Mouse (Mus musculus): Measurements from ENCODE around the gene Noct. TPM values are rescaled to one million over a fixed set of nuclear protein-coding genes. Genes with fewer than 3 reads are reported as not detected.
"Not testable (repeated sequence)": the region's sequence is repeated elsewhere in the genome, so short reads cannot be mapped to it uniquely, and the experiment has no call there.

Gene Noct
- polyA plus RNA-seq, 1 experiment from 2014 or later, result 11.4 TPM

- H3K9ac ChIP-seq (replicated peaks), result no peak overlapping the region
- 55% methylated on average over 7 of the region's 7 CpGs for WGBS (ENCODE audit: insufficient replicate concordance)
- DNase-seq, result peak; percentile 44
- TF ChIP-seq EP300 (IDR thresholded peaks at IDR 0.05; ENCODE audit: low read depth) (no peak), CTCF (IDR thresholded peaks at IDR 0.05; ENCODE audit: low read depth) (no peak)
- H3K4me1 ChIP-seq (ENCODE audit: insufficient read depth), result no peaks in the 10 kb centered on the region
- H3K27me3 ChIP-seq (ENCODE audit: insufficient read depth, low read length), result no peaks in the 10 kb centered on the region
- no peaks in the 10 kb centered on the region for H3K36me3 ChIP-seq (replicated peaks; ENCODE audit: insufficient read depth, low read length)
- H3K9me3 ChIP-seq (ENCODE audit: low read length), result no peaks in the 10 kb centered on the region
- H3K4me2 ChIP-seq (ENCODE audit: low read depth, low read length), result no peak overlapping the region
- peak overlapping the region; percentile 66 for H3K27ac ChIP-seq (ENCODE audit: low read depth)
- peak; percentile 77 for ATAC-seq
- H3K4me3 ChIP-seq (ENCODE audit: low read depth, low read length), result no peak overlapping the region
Measured at GRCm38 (mm10) chr3:51209503-51210314, 14.5 kb upstream of the Noct start.

- no peak overlapping the region for H3K9ac ChIP-seq (replicated peaks)
- H3K4me3 ChIP-seq (ENCODE audit: low read depth, low read length), result no peak overlapping the region
- H3K4me2 ChIP-seq (ENCODE audit: low read depth, low read length), result peak overlapping the region; percentile 33
- no peak for TF ChIP-seq CTCF (IDR thresholded peaks at IDR 0.05; ENCODE audit: low read depth)
- no peak for TF ChIP-seq EP300 (IDR thresholded peaks at IDR 0.05; ENCODE audit: low read depth)
- 87% methylated on average over 3 of the region's 3 CpGs for WGBS (ENCODE audit: insufficient replicate concordance)
- H3K4me1 ChIP-seq (ENCODE audit: insufficient read depth), result no peaks in the 10 kb centered on the region
- peak overlapping the region; percentile 66 for H3K27ac ChIP-seq (ENCODE audit: low read depth)
- DNase-seq (no peak), ATAC-seq (no peak)
- H3K9me3 ChIP-seq (ENCODE audit: low read length), result no peaks in the 10 kb centered on the region
- H3K36me3 ChIP-seq (replicated peaks; ENCODE audit: insufficient read depth, low read length), result no peaks in the 10 kb centered on the region
- H3K27me3 ChIP-seq (ENCODE audit: insufficient read depth, low read length), result no peaks in the 10 kb centered on the region
Measured at GRCm38 (mm10) chr3:51210485-51210884, 13.8 kb upstream of the Noct start.

- Histone ChIP-seq H3K27ac (ENCODE audit: low read depth) (no peak overlapping the region), H3K27me3 (ENCODE audit: insufficient read depth, low read length) (no peaks in the 10 kb centered on the region), H3K36me3 (replicated peaks; ENCODE audit: insufficient read depth, low read length) (no peaks in the 10 kb centered on the region), H3K9ac (replicated peaks) (no peak overlapping the region), H3K4me2 (ENCODE audit: low read depth, low read length) (no peak overlapping the region), H3K4me1 (ENCODE audit: insufficient read depth) (no peaks in the 10 kb centered on the region), H3K9me3 (ENCODE audit: low read length) (no peaks in the 10 kb centered on the region), H3K4me3 (ENCODE audit: low read depth, low read length) (no peak overlapping the region)
- ATAC-seq (no peak), DNase-seq (no peak)
- no peak for TF ChIP-seq CTCF (IDR thresholded peaks at IDR 0.05; ENCODE audit: low read depth)
- TF ChIP-seq EP300 (IDR thresholded peaks at IDR 0.05; ENCODE audit: low read depth), result no peak
- WGBS (ENCODE audit: insufficient replicate concordance), result 87% methylated on average over 3 of the region's 3 CpGs
Measured at GRCm38 (mm10) chr3:51213111-51213510, 11.1 kb upstream of the Noct start.

GRCm38 (mm10) chr3:51215681-51216080, 8.6 kb upstream of the Noct start:
- 74% methylated on average over 6 of the region's 6 CpGs for WGBS (ENCODE audit: insufficient replicate concordance)
- H3K27ac ChIP-seq (ENCODE audit: low read depth), result 0 out of 2 replicates have a peak overlapping the region, but pooled peaks have one; percentile 3

GRCm38 (mm10) chr3:51216351-51216750, 7.9 kb upstream of the Noct start:
- H3K27me3 ChIP-seq (ENCODE audit: insufficient read depth, low read length); H3K9ac ChIP-seq (replicated peaks); H3K27ac ChIP-seq (ENCODE audit: low read depth); H3K4me1 ChIP-seq (ENCODE audit: insufficient read depth); H3K9me3 ChIP-seq (ENCODE audit: low read length); DNase-seq; H3K36me3 ChIP-seq (replicated peaks; ENCODE audit: insufficient read depth, low read length); ATAC-seq; H3K4me2 ChIP-seq (ENCODE audit: low read depth, low read length); H3K4me3 ChIP-seq (ENCODE audit: low read depth, low read length): not testable (repeated sequence)
- WGBS (ENCODE audit: insufficient replicate concordance), result 76% methylated on average over 5 of the region's 10 CpGs

More at GRCm38 (mm10) chr3:51215681-51216080, 8.6 kb upstream of the Noct start:
- Histone ChIP-seq H3K36me3 (replicated peaks; ENCODE audit: insufficient read depth, low read length) (no peaks in the 10 kb centered on the region), H3K27me3 (ENCODE audit: insufficient read depth, low read length) (no peaks in the 10 kb centered on the region), H3K4me3 (ENCODE audit: low read depth, low read length) (no peak overlapping the region), H3K9me3 (ENCODE audit: low read length) (no peaks in the 10 kb centered on the region), H3K9ac (replicated peaks) (no peak overlapping the region), H3K4me1 (ENCODE audit: insufficient read depth) (no peaks in the 10 kb centered on the region), H3K4me2 (ENCODE audit: low read depth, low read length) (no peak overlapping the region)
- DNase-seq (no peak), ATAC-seq (no peak)
- TF ChIP-seq CTCF (IDR thresholded peaks at IDR 0.05; ENCODE audit: low read depth), result no peak
- no peak for TF ChIP-seq EP300 (IDR thresholded peaks at IDR 0.05; ENCODE audit: low read depth)

GRCm38 (mm10) chr3:51218385-51218784, 5.9 kb upstream of the Noct start:
- not testable (repeated sequence) for H3K27ac ChIP-seq (ENCODE audit: low read depth); H3K36me3 ChIP-seq (replicated peaks; ENCODE audit: insufficient read depth, low read length); H3K4me2 ChIP-seq (ENCODE audit: low read depth, low read length); H3K9me3 ChIP-seq (ENCODE audit: low read length); H3K4me3 ChIP-seq (ENCODE audit: low read depth, low read length); ATAC-seq; H3K9ac ChIP-seq (replicated peaks); DNase-seq; H3K27me3 ChIP-seq (ENCODE audit: insufficient read depth, low read length); H3K4me1 ChIP-seq (ENCODE audit: insufficient read depth)
- WGBS (ENCODE audit: insufficient replicate concordance), result 80% methylated on average over 6 of the region's 6 CpGs
